Mouse (Mus musculus) CH12.LX (cell line): ENCODE data around the gene Fam71b.

Source experiments
- CTCF ChIP-seq, 2 experiments: IDR thresholded peaks in 1 of 2; conservative IDR thresholded peaks in 1 of 2; 2 replicates each; pipeline ENCODE4 v1.5.1; 2011 to 2012; ENCODE audit warnings: low read depth in 2 of 2, low read length in 2 of 2, improper control_type of control experiment in 1 of 2, inconsistent platforms in 1 of 2, mild to moderate bottlenecking in 1 of 2, moderate library complexity in 1 of 2
- E2F4 ChIP-seq: IDR thresholded peaks from 2 replicates; pipeline ENCODE4 v1.6.1; 2011; ENCODE audit warnings: low read depth, low read length, improper control_type of control experiment; ENCODE audit not compliant: insufficient replicate concordance
- ETS1 ChIP-seq: conservative IDR thresholded peaks from 2 replicates; pipeline ENCODE4 v1.6.1; 2012; ENCODE audit warnings: low read depth, mild to moderate bottlenecking, inconsistent platforms, low read length, improper control_type of control experiment, moderate library complexity
- GABPA ChIP-seq: IDR thresholded peaks from 2 replicates; pipeline ENCODE4 v1.6.1; 2012; ENCODE audit warnings: low read depth, low read length, improper control_type of control experiment, inconsistent platforms; ENCODE audit not compliant: insufficient replicate concordance
- HCFC1 ChIP-seq: IDR thresholded peaks from 2 replicates; pipeline ENCODE4 v1.6.1; 2012; ENCODE audit warnings: low read depth, mild to moderate bottlenecking, inconsistent platforms, low read length, improper control_type of control experiment
- NELFE ChIP-seq: IDR thresholded peaks from 2 replicates; pipeline ENCODE4 v1.6.1; 2011; ENCODE audit warnings: low read depth, low read length, improper control_type of control experiment
- POLR2A ChIP-seq: IDR thresholded peaks from 2 replicates; pipeline ENCODE4 v1.6.1; 2011; ENCODE audit warnings: low read depth, mild to moderate bottlenecking, improper control_type of control experiment, low read length
- POLR2AphosphoS2 ChIP-seq: IDR thresholded peaks from 2 replicates; pipeline ENCODE4 v1.6.1; 2011; ENCODE audit warnings: low read depth, low read length, improper control_type of control experiment
- RAD21 ChIP-seq: IDR thresholded peaks from 2 replicates; pipeline ENCODE4 v1.6.1; 2011; ENCODE audit warnings: low read depth, mild to moderate bottlenecking, low read length, improper control_type of control experiment, moderate library complexity
- SMC3 ChIP-seq: IDR thresholded peaks from 2 replicates; pipeline ENCODE4 v1.6.1; 2011; ENCODE audit warnings: low read depth, low read length, improper control_type of control experiment
- USF2 ChIP-seq: conservative IDR thresholded peaks from 2 replicates; pipeline ENCODE4 v1.6.1; 2011; ENCODE audit warnings: low read depth, low read length, improper control_type of control experiment

- TF ChIP-seq POLR2A = no peak
- no peak for TF ChIP-seq ETS1
- no peak for TF ChIP-seq SMC3
- TF ChIP-seq CTCF (conservative IDR thresholded peaks at IDR 0.05 in 1 of 2, IDR thresholded peaks at IDR 0.05 in 1 of 2; ENCODE audit: low read depth in 2 of 2, low read length in 2 of 2) = no peak
- TF ChIP-seq E2F4 = no peak
- no peak for TF ChIP-seq GABPA
- TF ChIP-seq HCFC1 = no peak
- no peak for TF ChIP-seq NELFE
- no peak for TF ChIP-seq POLR2AphosphoS2
- no peak for TF ChIP-seq USF2
- TF ChIP-seq RAD21 = no peak
These were observed 5.7 kb upstream of the Fam71b start for GRCm38 (mm10) chr11:46390621-46391020.
